Mouse (Mus musculus) megakaryocyte, adult 5-6 weeks (primary cell): Measurements from ENCODE around the gene Tmem60. TPM values are rescaled to one million over a fixed set of nuclear protein-coding genes. Genes with fewer than 3 reads are reported as not detected.
A peak's percentile ranks its signal among the peaks of the same experiment; 100 is the strongest.

Source experiments
- ATAC-seq: 2 replicates; pipeline ENCODE4 v1.8.0; 2016; ENCODE audit warnings: mild to moderate bottlenecking, inconsistent platforms; ENCODE audit not compliant: poor library complexity, severe bottlenecking
- total RNA-seq, 2 experiments: library from RNA; stranded (forward) in 1 of 2; stranded (reverse) in 1 of 2; fragments of 153-499, 151-499 nt in 1 of 2; fragments of 221-1000, 200-1000 nt in 1 of 2; gene quantifications; 2 replicates each; pipeline versions ENCODE4 v1.2.3 to v1.2.4; 2015 to 2017

Gene Tmem60
- total RNA-seq, 2 experiments from 2014 or later = 12.2 to 32.1 TPM

GRCm38 (mm10) chr5:20905437-20905836, 23.4 kb downstream of the Tmem60 start:
- no peak for ATAC-seq

- no peak for ATAC-seq
Measured at GRCm38 (mm10) chr5:20906191-20906590, 24.2 kb downstream of the Tmem60 start.

- ATAC-seq = no peak
Measured at GRCm38 (mm10) chr5:20911741-20912140, 29.8 kb downstream of the Tmem60 start.

- ATAC-seq = peak; percentile 68
Measured at GRCm38 (mm10) chr5:20913372-20914275, 31.6 kb downstream of the Tmem60 start.

- ATAC-seq = no peak
Measured at GRCm38 (mm10) chr5:20918967-20919366, 37.0 kb downstream of the Tmem60 start.

- no peak for ATAC-seq
Measured at GRCm38 (mm10) chr5:20919566-20919965, 37.6 kb downstream of the Tmem60 start.

- ATAC-seq = no peak
Measured at GRCm38 (mm10) chr5:20924608-20925007, 42.6 kb downstream of the Tmem60 start.

GRCm38 (mm10) chr5:20925451-20925850, 43.5 kb downstream of the Tmem60 start:
- ATAC-seq = no peak

GRCm38 (mm10) chr5:20929669-20930151, 47.7 kb downstream of the Tmem60 start:
- no peak for ATAC-seq

GRCm38 (mm10) chr5:20930430-20930829, 48.4 kb downstream of the Tmem60 start:
- no peak for ATAC-seq

GRCm38 (mm10) chr5:20931300-20931699, 49.3 kb downstream of the Tmem60 start:
- 0 out of 2 replicates have a peak, but pooled peaks have one; percentile 37 for ATAC-seq

- peak; percentile 91 for ATAC-seq
Measured at GRCm38 (mm10) chr5:20932585-20932984, 50.6 kb downstream of the Tmem60 start.

GRCm38 (mm10) chr5:20935934-20936333, 53.9 kb downstream of the Tmem60 start:
- ATAC-seq = no peak

Other genes starting within 250 kb of the Tmem60 start
- gene Phtf2, start 67 bp upstream of the Tmem60 start, total RNA-seq (2015) = 4.3 and 6.5 TPM in 2 replicates
- gene Phtf2, start 67 bp upstream of the Tmem60 start, total RNA-seq (2017) = 9.3 and 14.6 TPM in 2 replicates
- gene Rsbn1l, start 74.2 kb downstream of the Tmem60 start, total RNA-seq (2015) = 27.6 and 31.7 TPM in 2 replicates
- gene Rsbn1l, start 74.2 kb downstream of the Tmem60 start, total RNA-seq (2017) = 42.2 and 52.9 TPM in 2 replicates
- 86.4 and 89.9 TPM in 2 replicates for gene Ptpn12, start 173.7 kb downstream of the Tmem60 start, total RNA-seq (2015)
- gene Ptpn12, start 173.7 kb downstream of the Tmem60 start, total RNA-seq (2017) = 35.2 and 48.5 TPM in 2 replicates